Mouse (Mus musculus): ENCODE data around the gene Arglu1.

Gene Arglu1

GRCm38 (mm10) chr8:8658426-8659224, 31.7 kb downstream of the Arglu1 start:
- DNase-seq (ENCODE audit: low read depth, low spot score): no peak

DNA sequence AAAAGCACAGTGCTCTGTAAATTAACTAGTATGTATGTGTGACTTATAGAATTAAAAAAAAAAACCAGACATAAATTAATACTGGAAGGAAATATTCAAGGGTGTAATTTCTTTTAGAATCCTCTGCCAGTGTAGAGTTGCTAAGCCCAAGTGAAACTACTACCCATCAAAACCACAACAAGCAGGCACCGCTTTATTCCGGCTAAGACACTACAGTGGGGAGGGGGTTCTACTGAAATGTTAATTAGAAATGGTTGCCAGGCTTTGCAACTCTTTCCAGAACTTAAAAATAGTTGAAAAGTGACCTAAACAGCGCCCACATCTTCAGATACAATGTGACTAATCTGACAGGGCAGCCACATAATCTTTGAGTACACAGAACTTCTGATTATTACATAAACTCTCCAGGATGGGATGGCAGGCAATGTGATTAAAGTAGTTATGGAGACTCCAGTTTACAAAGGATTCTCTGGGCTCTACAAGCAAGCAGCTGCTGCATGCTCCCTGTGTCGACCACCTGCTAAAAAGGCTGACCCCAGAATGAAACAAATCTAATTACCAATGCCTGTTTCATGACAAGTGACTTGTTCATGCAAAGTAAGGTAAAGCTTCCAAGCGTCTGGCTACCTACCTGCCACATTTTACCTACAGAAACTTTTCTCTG, 32.5 kb downstream of the Arglu1 start:
- DNase-seq (ENCODE audit: low read depth, low spot score): no peak

DNA sequence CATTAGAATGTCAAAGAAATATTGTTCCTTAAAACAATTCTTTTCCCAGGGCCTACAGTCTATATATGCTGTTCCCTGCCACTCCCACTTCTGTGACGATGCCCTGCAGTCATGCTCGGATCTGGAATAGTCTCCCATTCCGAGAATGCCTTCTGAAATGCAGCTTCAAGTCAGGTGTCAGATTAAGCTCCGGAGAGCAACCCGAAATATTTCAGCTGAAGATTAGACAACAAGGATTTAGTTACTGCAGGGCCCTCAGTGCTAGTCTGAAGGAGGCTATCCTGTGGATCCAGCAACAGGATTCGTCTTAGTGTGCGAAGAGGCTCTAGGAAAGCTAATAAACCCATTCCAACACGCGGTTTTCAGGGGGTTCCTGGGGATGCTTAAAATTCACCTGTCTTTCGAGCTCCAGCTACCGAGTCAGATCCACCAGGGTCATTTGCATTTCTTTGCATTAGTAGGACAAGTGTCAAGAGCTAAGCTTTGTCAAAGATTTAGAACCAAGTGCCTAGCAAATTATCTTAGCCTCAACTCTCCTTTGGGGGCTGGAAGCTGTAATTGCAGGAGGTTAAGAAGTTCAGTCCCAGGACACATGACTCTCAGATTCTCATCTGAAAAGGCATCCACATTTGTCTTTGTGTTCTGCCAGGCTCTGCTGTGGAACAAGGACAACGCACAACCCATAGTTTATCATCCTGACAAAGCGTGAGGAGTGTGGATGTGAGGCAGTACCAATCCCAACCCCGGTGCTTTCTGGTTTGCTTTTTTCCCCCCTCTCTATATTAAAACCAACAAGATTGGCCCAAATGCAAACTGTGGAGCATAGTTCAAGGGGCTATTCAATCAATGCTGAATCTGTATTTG, 33.5 kb downstream of the Arglu1 start:
- DNase-seq (ENCODE audit: low read depth, low spot score): no peak

DNA sequence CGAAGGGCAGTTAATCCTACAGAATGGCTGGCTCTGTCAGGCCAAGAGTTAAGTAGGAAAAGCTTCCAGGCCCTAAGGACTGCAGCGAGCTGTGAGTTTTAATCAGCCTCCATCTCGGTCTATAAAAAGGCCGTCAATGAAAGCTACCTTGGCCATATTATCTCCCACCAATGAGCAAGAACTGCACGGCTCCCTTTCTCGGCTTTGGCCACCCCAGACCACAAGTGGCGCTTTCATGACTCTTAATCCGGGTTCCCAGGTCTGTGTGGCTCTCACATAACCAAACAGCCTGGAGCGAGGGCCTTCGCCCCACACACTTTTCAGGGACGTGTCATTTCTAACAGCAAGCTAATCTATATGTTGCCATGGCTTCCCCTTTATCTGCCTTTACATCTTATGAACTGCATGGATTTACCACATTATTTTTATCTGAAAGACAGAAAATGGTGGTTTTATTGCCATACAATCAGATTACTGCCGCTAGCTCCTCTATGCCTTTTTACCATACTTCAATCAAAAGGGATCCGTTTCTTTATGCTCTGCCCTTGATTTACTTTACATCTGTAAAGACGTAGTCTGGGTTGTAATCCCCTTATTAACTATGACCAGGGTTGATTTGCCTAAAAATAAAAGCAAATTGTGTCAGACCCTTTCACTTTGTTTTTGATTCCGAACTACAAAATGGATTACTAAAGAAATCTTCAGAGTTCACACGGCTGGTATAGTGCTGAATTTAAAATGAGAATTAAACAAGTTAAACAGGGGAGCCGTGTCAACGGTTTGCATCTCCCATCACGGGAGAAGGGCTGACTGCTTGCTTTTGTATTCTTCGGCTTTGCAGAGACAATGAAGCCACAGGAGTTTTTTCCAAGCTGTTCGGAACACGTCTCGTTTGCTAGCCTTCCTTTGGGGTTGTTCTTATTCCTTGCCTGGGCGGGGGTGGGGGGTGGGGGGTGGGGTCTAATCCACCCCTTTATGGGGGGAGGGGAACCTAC, 34.7 kb downstream of the Arglu1 start:
- DNase-seq (ENCODE audit: low read depth, low spot score): no peak

DNA sequence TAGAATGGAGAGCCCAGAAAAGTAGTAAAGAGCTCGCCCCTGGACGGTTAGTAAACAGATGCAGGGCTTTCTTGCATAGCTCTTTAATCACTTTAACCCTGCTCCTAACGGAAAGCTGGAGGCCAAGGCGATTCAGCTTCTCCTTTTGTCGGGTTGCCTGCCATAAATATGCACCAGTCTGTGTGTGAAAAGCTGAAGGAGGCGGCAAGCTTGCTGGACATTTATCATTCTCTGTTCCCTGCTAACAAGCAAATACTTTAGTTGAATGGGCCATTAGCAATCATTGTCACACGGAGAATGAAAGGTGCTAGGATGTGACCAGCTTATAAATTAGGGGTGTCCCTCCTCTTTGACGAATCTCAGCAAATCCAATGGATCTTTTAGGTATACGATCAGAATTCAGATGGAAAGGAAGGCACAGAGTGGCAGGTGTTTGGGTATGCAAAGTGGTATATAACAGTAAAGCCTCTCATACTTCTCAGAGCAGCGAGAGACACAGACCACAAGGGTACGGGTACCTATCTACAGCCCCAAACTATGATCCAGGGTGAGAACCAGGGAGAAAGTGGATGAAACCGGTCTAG, 36.3 kb downstream of the Arglu1 start:
- no peak for DNase-seq (ENCODE audit: low read depth, low spot score)

- DNase-seq (ENCODE audit: low read depth, low spot score): no peak
Observed at GRCm38 (mm10) chr8:8653343-8653742, 37.0 kb downstream of the Arglu1 start.

DNA sequence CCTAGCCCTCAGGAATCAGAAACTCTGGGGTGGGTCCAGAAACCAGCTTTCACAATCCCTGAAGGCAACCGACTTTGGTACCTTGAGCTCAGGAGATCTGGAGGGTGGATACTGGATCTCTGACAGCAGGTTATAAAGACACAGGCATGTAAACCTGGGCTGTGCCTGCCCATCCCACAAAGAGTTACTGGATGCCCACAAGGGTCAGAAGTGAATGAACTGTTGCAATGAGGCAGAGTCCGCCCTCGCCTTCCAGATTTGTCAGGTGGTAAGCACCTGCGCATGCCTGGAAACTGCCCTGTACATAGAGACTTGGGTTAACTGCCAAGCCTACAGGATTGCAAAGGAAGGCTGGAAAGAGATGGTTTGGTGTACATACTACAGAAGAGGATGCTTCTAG, 37.9 kb downstream of the Arglu1 start:
- DNase-seq (ENCODE audit: low read depth, low spot score): no peak

DNA sequence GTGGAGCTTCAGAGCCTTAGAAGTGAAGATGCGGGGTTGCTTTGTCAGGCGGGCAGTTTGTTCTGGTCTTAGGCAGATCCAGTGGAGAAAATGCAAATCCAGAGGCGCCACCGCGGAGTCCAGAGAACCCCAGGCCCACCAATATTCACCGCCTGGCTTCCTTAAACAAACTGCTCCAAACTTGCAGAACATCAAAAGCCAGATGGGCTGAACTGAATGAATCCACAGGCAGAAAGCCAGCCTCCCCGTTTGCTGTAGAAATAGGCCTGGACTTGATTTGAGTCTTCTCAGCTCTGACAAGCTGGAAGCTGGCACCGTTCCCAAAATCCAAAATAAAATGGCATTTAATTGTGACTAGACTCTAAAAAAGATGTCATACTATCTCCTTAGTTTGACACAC, 40.4 kb downstream of the Arglu1 start:
- DNase-seq (ENCODE audit: low read depth, low spot score): no peak

DNA sequence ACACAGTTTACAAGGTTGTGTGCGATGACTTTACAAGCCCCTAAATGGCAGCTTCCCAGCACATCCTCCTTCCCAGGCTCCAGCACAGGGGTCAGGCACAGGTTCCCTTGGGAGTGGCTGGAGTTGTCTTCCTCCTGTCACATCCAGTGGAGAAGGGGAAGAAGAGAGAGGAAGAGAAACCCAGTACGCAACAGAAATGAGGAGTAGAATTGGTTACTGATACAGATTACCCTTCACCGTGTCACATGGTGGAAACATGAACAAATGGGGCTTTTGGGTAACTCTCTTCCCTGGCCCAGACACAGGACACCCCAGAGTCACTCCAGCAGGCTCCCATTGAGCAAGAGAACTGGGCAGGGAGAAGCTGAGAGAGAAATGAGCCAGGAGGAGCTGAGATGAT, 40.8 kb downstream of the Arglu1 start:
- DNase-seq (ENCODE audit: low read depth, low spot score): no peak

GRCm38 (mm10) chr8:8648686-8649085, 41.6 kb downstream of the Arglu1 start:
- DNase-seq (ENCODE audit: low read depth, low spot score): no peak

DNA sequence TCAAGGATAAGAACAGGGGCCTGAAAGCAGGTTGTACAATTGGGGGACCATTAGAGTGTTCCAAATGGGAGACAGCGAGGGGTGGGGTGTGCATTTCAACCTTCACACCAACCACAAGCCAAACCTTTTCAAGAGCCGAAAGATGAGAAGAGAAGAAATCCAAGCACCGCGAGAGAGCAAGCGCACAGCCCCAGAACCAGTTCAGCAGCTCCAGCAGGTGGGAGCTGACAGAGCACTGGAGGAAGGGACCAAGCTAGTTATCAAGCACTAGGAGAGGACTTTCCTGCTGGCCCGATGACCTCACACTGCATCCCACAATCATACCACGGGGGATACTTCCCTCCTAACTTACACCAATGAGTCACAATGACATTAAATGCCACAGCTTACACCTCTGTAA, 42.5 kb downstream of the Arglu1 start:
- DNase-seq (ENCODE audit: low read depth, low spot score): no peak

GRCm38 (mm10) chr8:8647319-8647718, 43.0 kb downstream of the Arglu1 start:
- DNase-seq (ENCODE audit: low read depth, low spot score): no peak

DNA sequence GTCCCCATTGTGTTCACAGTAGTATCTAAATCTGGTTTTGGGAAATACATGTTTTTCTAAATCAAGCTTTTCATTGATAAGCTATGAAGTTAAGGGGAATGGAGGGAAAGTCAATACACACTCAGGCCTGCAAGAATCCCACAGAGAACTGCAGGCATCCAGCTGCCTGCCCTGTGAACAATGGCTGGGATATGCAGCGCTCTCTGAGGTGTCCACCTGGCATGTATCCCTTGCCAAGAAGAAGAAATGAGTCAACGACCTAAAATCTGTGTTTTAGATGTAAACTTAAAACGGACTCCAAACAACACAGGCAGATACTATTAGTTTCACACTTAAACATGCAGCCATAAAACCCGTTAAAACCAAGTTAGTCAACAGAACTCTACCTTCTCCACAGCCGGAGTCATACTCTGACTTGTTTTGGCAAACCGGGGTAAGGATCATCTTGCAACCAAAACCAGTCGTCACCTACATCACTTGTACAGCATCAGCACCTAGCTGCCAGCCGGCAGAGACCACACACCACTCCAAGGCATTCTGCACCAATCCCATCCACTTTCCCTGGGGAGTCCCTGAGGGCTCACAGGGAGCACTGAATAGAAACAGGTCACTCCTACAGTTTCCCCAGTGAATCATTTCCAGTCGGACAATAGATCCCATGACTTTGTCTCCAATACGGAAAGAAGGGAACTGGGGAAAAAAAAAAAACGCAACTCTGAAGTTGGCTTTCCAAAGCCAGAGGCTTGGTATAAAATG, 46.0 kb downstream of the Arglu1 start:
- DNase-seq (ENCODE audit: low read depth, low spot score): no peak

- no peak for DNase-seq (ENCODE audit: low read depth, low spot score)
Observed at GRCm38 (mm10) chr8:8640264-8640588, 50.1 kb downstream of the Arglu1 start.

DNA sequence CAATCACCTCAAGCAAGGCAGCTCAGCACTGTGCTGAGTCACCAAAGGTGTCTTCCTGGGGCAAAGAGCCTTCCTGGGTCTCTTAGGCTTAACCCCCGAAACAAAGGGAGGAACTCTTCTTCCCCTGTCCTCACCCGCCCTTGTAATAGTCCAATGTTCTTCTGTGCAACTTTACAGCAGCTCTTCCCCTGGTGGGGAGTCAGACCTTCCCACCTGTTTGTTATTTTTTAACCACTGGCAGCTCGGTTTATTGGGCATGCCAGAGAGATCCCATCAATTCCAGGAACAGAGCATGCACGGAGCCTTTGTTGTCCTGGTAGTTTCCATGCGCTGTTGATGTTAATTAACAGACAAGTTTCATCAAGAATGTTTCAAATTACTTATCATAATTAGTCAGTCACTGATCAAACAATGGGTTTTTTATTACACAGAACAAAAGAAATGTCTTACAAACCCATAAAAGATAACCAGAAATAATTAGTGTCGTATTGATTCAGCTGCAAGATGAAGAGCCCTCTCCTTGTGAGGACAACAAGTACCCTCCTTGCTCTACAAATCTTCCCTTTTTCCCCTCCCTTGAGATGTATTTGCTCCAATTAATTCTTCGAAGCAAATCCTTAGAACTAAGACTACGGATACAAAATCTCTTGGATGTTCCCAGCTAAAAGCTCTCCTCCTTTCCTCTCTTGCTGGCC, 50.6 kb downstream of the Arglu1 start:
- no peak for DNase-seq (ENCODE audit: low read depth, low spot score)

DNA sequence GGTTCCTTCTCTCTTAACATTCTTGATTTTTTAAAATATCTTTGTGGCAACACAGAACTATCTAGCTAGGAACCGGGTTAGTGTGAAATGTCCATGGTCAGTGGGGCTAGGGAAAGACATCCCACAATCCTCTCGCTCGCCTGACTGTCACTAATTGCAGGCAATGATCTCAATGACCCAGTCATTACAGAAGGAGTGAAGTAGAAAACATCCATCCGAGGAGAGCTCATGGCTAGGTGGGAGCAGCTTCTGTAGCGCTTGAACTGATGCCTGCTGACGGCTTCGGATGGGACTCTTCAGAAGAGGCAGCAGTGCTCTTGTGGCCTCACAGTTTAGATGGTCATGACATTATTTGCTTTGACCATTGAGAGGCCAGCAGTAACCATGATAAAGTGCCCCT, 58.9 kb downstream of the Arglu1 start:
- no peak for DNase-seq (ENCODE audit: low read depth, low spot score)

DNA sequence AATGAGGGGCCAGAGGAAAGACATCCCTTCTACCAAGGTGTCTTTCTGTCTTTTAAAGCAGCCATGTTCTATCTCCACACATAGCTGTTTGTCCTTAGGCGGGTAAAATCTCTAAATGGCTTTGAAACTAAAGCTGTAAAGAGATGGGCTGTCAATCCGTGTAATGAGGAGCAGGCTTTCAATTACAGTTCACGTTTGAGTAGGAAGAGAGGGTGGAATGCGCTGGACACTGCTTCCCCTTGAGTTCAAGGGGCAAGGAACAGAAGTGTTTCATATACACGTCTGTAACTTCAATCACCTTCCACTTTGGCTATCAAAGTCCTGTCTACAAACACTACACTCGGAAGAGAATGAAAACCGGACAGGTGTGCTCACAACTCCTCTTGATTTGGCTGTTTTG, 66.3 kb downstream of the Arglu1 start:
- DNase-seq (ENCODE audit: low read depth, low spot score): no peak

DNA sequence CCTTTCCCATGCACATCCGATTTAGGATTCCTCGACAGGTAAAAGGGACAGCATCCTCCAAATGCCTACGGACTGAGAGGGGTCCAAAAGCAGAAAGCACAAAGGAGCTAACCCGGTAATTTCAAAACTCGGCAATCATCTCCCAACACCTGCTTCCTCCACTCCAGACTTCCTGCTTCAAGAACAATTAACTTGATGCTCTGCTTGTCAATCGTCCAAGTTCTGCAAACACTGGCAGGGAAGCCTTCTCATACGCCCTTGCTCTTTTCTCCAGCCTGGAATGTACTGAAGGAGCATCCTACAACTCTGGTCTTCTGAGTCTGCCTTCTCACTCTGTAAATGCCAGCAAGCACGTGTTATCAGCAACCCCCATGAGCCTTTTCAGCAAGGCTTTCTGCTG, 66.8 kb downstream of the Arglu1 start:
- DNase-seq (ENCODE audit: low read depth, low spot score): no peak

GRCm38 (mm10) chr8:8622476-8622875, 67.8 kb downstream of the Arglu1 start:
- no peak for DNase-seq (ENCODE audit: low read depth, low spot score)

GRCm38 (mm10) chr8:8622031-8622430, 68.3 kb downstream of the Arglu1 start:
- DNase-seq (ENCODE audit: low read depth, low spot score): no peak
